Mouse (Mus musculus): Measurements from ENCODE around the gene Prm2.
"Not testable (repeated sequence)": the region's sequence is repeated elsewhere in the genome, so short reads cannot be mapped to it uniquely, and the experiment has no call there.

Prm2 gene

GRCm38 (mm10) chr16:10812865-10813371 is 17.0 kb upstream of the Prm2 start, which contains the start of gene Gm11172:
Gene Gm11172 (plus strand): TSS chr16:10812915.
- no peak for DNase-seq (ENCODE audit: low read depth, low spot score)

- no peak for DNase-seq (ENCODE audit: low read depth, low spot score)
Observed at GRCm38 (mm10) chr16:10810376-10810775, 14.4 kb upstream of the Prm2 start.

GRCm38 (mm10) chr16:10805789-10806527 is 10.0 kb upstream of the Prm2 start, which contains the start of gene Prm1:
Gene Prm1 (minus strand): TSS chr16:10805839.
- DNase-seq (ENCODE audit: low read depth, low spot score): no peak

- not testable (repeated sequence) for DNase-seq (ENCODE audit: low read depth, low spot score)
Observed at GRCm38 (mm10) chr16:10802420-10802819, 6.5 kb upstream of the Prm2 start.

GRCm38 (mm10) chr16:10790702-10791101 is 5.2 kb downstream of the Prm2 start, which contains the start of gene Prm3:
Gene Prm3 (minus strand): TSS chr16:10790914.
- DNase-seq (ENCODE audit: low read depth, low spot score): no peak

DNA sequence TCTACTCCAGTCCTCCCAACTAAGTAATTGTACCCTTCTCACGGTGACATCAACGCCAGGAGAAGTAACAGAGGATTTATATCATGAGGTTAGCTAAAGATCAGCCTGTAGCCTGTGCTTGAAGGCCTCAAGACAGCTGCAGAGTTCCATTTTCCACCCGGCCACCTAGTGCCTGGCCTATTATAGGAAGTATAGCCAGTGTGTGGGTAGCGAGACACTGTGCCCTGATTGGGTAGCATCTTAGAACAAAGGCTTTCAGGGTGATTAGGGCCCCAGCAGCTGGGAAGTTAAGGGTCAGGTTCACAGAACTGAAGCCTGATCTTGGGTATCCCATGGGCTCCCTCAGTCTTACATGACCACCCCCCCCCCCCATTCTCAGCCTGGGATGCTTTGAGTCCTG is 7.1 kb downstream of the Prm2 start:
- DNase-seq (ENCODE audit: low read depth, low spot score): no peak

- no peak for DNase-seq (ENCODE audit: low read depth, low spot score)
Observed at GRCm38 (mm10) chr16:10788271-10788670, 7.7 kb downstream of the Prm2 start, which contains the start of gene Tnp2. Gene Tnp2 (minus strand): TSS chr16:10788660.

DNA sequence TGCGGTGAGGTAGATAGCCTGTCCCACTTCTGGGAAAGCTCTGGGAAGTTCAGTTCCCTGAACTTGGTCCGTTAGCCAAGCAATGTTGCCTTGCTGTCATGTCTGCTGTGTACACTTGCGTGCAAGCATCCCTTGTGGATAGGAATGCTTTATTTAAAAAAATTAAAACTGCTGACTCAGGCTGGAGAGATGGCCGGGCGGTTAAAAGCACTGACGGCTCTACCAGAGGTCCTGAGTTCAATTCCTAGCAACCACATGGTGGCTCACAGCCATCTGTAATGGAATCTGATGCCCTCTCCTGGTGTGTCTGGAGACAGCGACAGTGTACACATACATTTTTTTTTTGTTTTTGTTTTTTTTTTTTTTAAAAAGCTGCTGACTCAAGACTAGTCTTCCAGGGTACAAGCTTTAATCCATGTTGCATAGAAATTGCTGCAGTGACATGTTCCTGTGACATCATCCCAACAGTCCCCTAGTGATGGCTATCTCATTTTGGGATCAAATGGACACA is 8.3 kb downstream of the Prm2 start:
- no peak for DNase-seq (ENCODE audit: low read depth, low spot score)

DNA sequence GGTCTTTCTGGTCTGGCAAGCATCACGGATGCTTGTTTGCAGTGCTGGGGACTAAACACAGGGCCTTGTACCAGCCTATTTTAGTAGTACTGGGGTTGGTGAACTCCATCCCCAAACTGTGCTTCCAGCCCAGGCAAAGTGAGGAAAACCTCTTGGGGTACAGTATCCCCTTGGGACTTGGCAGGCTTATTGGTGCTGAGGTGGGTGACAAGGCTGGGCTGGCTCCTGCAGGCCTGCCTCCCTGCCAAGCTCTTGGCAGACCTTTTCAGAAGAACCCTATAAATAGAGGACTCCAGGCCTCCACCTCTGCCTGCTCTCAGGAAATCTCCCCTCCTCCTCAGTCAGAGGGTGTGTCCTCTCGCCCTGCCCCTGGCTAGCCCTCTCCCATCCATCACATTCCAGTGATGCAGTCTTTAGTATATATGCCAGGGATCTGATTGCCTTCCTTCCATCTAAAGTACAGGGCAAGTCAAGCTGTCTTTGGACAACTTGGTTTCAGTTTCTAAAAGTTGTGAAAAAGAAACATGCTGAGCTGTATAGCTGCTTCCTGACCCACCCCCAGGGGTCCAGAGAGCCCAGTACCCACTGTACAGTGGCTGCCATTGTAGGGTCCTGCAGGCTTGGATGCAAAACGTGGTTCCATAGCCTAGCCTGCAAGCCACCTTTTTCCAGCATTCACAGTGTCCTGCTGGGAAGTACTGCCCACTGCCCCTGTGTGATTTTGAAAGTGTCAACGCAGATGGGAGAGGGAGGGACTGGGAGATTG is 9.0 kb downstream of the Prm2 start:
- no peak for DNase-seq (ENCODE audit: low read depth, low spot score)

- DNase-seq (ENCODE audit: low read depth, low spot score): peak; percentile 54
Observed at GRCm38 (mm10) chr16:10786288-10786687, 9.6 kb downstream of the Prm2 start.

- DNase-seq (ENCODE audit: low read depth, low spot score): peak; percentile 32
Observed at GRCm38 (mm10) chr16:10785371-10786231, 10.3 kb downstream of the Prm2 start, which contains the start of gene Socs1. Gene Socs1 (minus strand): TSS chr16:10785536.

DNA sequence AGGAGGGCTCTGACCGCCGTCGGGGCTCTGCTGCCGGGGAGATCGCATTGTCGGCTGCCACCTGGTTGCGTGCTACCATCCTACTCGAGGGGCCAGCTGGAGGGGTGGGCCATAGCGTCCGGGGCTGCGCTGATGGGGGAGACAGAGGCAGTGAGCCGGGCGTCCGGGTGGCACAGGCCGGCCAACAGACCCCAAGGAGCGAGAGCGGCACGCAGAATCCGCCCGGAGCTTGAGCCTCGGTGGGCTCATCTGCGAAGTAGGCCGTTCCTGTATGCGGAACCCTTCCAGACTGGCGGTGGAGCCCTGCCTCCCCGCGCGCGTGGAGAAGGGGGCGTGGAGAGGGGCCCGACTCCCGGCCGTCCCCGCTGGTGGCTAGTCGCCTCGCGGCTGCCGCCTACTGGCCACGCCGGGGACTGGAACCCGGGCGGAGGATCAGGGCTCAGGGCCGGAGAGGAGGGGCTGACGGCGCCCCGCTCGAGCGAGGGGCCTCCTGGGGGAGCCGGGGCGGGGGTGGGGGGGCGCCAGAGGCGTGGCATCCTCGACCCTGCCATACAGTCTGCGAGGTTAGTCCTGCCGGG is 11.1 kb downstream of the Prm2 start:
- peak; percentile 31 for DNase-seq (ENCODE audit: low read depth, low spot score)

GRCm38 (mm10) chr16:10783883-10784792 is 11.8 kb downstream of the Prm2 start:
- DNase-seq (ENCODE audit: low read depth, low spot score): no peak

DNA sequence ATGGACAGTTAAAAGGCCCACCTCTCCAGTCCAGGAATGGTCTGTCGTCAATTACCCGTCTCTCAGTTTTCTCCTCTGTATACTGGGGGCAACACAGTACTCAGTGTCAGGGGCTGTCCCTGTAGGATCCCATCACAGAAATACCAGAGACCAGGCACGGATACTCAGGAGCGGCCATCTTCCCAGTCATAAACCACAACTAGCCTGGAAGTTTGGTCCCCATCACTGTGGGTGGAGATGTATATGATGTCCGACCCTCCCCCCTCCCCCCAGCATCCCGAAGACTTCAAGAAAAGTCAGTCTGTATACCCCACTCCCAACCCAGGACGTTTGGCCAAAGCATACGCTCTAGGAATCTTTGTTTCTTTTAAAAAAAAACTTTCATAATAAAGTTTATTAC is 12.5 kb downstream of the Prm2 start:
- no peak for DNase-seq (ENCODE audit: low read depth, low spot score)

GRCm38 (mm10) chr16:10783152-10783434 is 12.8 kb downstream of the Prm2 start:
- DNase-seq (ENCODE audit: low read depth, low spot score): no peak

GRCm38 (mm10) chr16:10782377-10783151 is 13.4 kb downstream of the Prm2 start:
- no peak for DNase-seq (ENCODE audit: low read depth, low spot score)

DNA sequence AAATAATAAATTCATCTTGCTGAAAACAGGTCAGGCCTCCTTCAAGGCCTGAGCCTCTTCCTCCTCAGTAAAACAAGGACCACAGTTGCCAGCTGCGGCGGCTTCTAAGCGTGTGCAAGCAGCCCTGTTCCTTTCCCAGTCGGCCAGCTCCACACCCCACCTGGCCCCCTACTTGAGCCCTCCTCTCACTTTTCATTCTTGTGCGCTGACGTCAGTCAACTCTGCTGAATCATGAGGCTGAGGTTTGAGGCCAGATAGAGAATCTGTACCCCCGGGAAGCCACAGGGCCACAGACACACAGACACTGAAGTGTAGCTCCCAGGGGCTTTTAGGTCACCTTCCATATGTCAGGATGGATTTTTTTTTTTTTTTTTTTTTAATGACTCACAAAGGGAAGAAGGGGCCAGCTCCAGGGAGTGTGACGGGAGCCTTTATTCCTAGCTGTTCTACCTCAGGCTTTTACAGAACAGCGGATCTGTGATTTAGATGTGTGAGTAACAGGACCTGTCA is 14.0 kb downstream of the Prm2 start:
- no peak for DNase-seq (ENCODE audit: low read depth, low spot score)

DNA sequence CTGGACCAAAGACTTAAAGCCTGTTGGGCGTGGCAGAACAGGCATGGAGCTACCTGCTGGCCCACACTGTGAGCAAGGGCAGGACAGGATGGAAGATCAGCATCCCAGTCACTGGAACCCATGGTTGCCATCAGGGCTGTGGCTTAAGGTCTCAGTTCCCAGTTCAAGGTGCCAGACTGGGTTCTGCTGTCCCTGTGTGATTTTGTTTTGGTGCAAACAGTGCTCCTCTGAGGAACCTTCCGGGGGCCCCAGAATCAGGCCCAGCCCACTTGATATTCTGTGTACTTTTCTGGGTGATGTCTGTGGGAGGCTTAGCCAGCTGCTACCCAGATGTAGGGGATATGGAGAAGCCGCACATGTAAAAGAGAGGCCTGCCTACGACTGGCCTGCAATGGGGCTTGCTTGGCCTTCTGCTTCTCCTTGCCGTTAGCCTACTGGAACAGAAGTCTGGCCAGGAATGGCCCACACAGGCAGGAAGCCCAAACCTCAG is 15.3 kb downstream of the Prm2 start:
- DNase-seq (ENCODE audit: low read depth, low spot score): no peak
